Mouse (Mus musculus) E14TG2a.4 (cell line): Measurements from ENCODE around the gene Rpl29.

ENCODE experiments used
- CTCF ChIP-seq: conservative IDR thresholded peaks from 2 replicates; pipeline ENCODE4 v1.5.1; 2014; ENCODE audit warnings: low read length
- NANOG ChIP-seq: IDR thresholded peaks from 2 replicates; pipeline ENCODE4 v1.6.1; 2014; ENCODE audit warnings: borderline replicate concordance, low read length, mixed read lengths
- POU5F1 ChIP-seq: IDR thresholded peaks from 2 replicates; pipeline ENCODE4 v1.6.1; 2014; ENCODE audit warnings: low read length, borderline replicate concordance

DNA sequence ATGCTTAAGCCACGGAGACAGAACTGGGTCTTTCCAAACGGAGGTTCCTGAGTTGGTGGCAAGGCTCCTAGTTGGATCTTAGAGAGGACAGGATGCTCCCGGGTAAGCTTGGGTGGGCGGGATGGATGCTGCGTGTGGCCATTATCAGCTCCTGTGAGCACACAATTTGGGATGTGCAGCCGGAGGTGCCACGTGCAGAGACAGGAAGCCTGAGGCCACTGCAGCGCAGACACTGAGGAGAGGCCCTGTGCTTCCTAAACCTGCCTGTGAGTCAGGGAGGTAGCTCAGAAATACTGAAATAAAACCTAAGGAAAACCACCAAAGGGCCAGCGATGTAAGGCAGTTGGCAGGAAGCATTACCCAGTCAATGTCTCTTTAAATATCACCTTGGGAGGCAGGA, 40.5 kb downstream of the Rpl29 start:
- TF ChIP-seq CTCF (no peak), POU5F1 (no peak), NANOG (no peak)
